Mouse (Mus musculus) limb, embryonic 13.5 days (tissue): ENCODE data around the gene Mdfi. TPM values are rescaled to one million over a fixed set of nuclear protein-coding genes. Genes with fewer than 3 reads are reported as not detected.

Experiments
- ATAC-seq: fragments of 200-750 bp; cut with Nextera tagmentation; 2 replicates; pipeline ENCODE4 v1.8.0; 2017; ENCODE audit warnings: low read depth, moderate number of reproducible peaks, moderate TSS enrichment; ENCODE audit not compliant: low FRiP score
- H3K27ac ChIP-seq: fragments of 300-500 bp; sonication (generic); 2 replicates; pipeline ENCODE4 v1.5.1; 2015; ENCODE audit warnings: inconsistent platforms, mild to moderate bottlenecking, moderate library complexity
- H3K27me3 ChIP-seq: fragments of 300-500 bp; sonication (generic); 2 replicates; pipeline ENCODE4 v1.6.1; 2015; ENCODE audit warnings: mild to moderate bottlenecking, inconsistent platforms
- H3K36me3 ChIP-seq: fragments of 300-500 bp; sonication (generic); 2 replicates; pipeline ENCODE4 v1.6.1; 2015; ENCODE audit warnings: inconsistent platforms, mild to moderate bottlenecking, moderate library complexity
- H3K4me1 ChIP-seq: fragments of 300-500 bp; sonication (generic); 2 replicates; pipeline ENCODE4 v1.6.1; 2015; ENCODE audit warnings: inconsistent platforms
- H3K4me2 ChIP-seq: fragments of 300-500 bp; sonication (generic); replicated peaks from 2 replicates; pipeline ENCODE4 v1.6.1; 2015; ENCODE audit warnings: inconsistent platforms, mild to moderate bottlenecking, moderate library complexity
- H3K4me3 ChIP-seq: fragments of 300-500 bp; sonication (generic); 2 replicates; pipeline ENCODE4 v1.5.1; 2015; ENCODE audit warnings: moderate library complexity, mild to moderate bottlenecking, inconsistent platforms
- H3K9ac ChIP-seq: fragments of 300-500 bp; sonication (generic); 2 replicates; pipeline ENCODE4 v1.6.1; 2015; ENCODE audit warnings: mild to moderate bottlenecking, inconsistent platforms
- H3K9me3 ChIP-seq: fragments of 300-500 bp; sonication (generic); 2 replicates; pipeline ENCODE4 v1.6.1; 2016; ENCODE audit warnings: inconsistent platforms
- WGBS: fragments of 180-500 bp; shearing (Covaris S2); methylation state at CpG from one replicate; pipeline ENCODE4 v1.1.7; 2015; 5-methylcytosine and 5-hydroxymethylcytosine counted together
- polyA plus RNA-seq: library from polyadenylated mRNA; unstranded; fragments of >200 nt; fragmentation: Nextera tagmentation; extraction: Ambion mirVana; gene quantifications from 2 replicates; pipeline ENCODE4 v1.2.1, GENCODE M21; 2015

Gene Mdfi
- polyA plus RNA-seq, 1 experiment from 2014 or later, result 33.9 TPM

DNA sequence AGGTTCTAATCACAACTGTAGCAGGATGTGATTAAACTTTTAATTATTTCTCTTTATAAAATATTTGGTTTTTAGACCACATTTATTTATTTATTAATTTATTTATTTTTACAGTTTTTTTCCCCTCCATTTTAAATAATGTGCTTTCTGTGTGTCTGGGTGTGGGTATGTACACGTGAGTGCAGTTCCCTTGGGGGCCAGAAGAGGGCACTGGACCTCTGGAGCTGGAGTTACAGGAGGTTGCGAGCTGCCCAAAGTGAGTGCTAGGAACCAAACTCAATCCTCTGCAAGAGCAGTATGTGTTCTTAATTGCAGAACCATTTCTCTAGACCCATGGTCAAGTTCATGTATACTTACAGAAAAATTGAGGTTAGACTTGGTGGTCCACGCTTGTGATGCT is 9.0 kb upstream of the Mdfi start:
- Histone ChIP-seq H3K9me3 (no peaks in the 10 kb centered on the region), H3K27ac (no peak overlapping the region), H3K9ac (no peak overlapping the region), H3K36me3 (no peaks in the 10 kb centered on the region), H3K4me2 (no peak overlapping the region), H3K4me3 (no peak overlapping the region), H3K4me1 (0 out of 2 replicates have a peak, but pooled peaks cover 5% of the 10 kb centered on the region), H3K27me3 (no peaks in the 10 kb centered on the region)
- no peak for ATAC-seq
- WGBS, result 92% methylated on average over 3 of the region's 3 CpGs

GRCm38 (mm10) chr17:47841931-47842623 is 7.6 kb upstream of the Mdfi start:
- 71% methylated on average over 19 of the region's 19 CpGs for WGBS
- H3K36me3 ChIP-seq, result no peaks in the 10 kb centered on the region
- ATAC-seq, result no peak
- no peak overlapping the region for H3K4me3 ChIP-seq
- no peak overlapping the region for H3K27ac ChIP-seq
- no peak overlapping the region for H3K9ac ChIP-seq
- no peaks in the 10 kb centered on the region for H3K9me3 ChIP-seq
- no peak overlapping the region for H3K4me2 ChIP-seq
- H3K27me3 ChIP-seq, result no peaks in the 10 kb centered on the region
- H3K4me1 ChIP-seq, result peaks cover 15% of the 10 kb centered on the region

GRCm38 (mm10) chr17:47841521-47841920 is 7.0 kb upstream of the Mdfi start:
- no peak overlapping the region for H3K4me3 ChIP-seq
- no peaks in the 10 kb centered on the region for H3K9me3 ChIP-seq
- H3K9ac ChIP-seq, result no peak overlapping the region
- no peaks in the 10 kb centered on the region for H3K27me3 ChIP-seq
- H3K4me2 ChIP-seq, result no peak overlapping the region
- H3K36me3 ChIP-seq, result no peaks in the 10 kb centered on the region
- ATAC-seq, result no peak
- H3K4me1 ChIP-seq, result peaks cover 15% of the 10 kb centered on the region
- WGBS, result 83% methylated on average over 8 of the region's 8 CpGs
- no peak overlapping the region for H3K27ac ChIP-seq

- Histone ChIP-seq H3K9ac (no peak overlapping the region), H3K4me2 (no peak overlapping the region), H3K27ac (no peak overlapping the region), H3K4me3 (no peak overlapping the region), H3K27me3 (peaks cover 22% of the 10 kb centered on the region), H3K36me3 (no peaks in the 10 kb centered on the region), H3K4me1 (peaks cover 31% of the 10 kb centered on the region), H3K9me3 (no peaks in the 10 kb centered on the region)
- ATAC-seq, result no peak
- WGBS, result 36% methylated on average over 6 of the region's 6 CpGs
These were observed 3.3 kb upstream of the Mdfi start for GRCm38 (mm10) chr17:47837808-47838207.

GRCm38 (mm10) chr17:47833628-47834481 is 636 bp downstream of the Mdfi start:
- peak overlapping the region; percentile 96 for H3K27ac ChIP-seq
- under 1% methylated on average over 45 of the region's 45 CpGs for WGBS
- peak overlapping the region; percentile 93 for H3K9ac ChIP-seq
- peaks cover 21% of the 10 kb centered on the region for H3K36me3 ChIP-seq
- H3K27me3 ChIP-seq, result peaks cover 22% of the 10 kb centered on the region
- peak overlapping the region; percentile 93 for H3K4me2 ChIP-seq
- peak overlapping the region; percentile 93 for H3K4me3 ChIP-seq
- no peak for ATAC-seq
- peaks cover 60% of the 10 kb centered on the region for H3K4me1 ChIP-seq
- no peaks in the 10 kb centered on the region for H3K9me3 ChIP-seq

DNA sequence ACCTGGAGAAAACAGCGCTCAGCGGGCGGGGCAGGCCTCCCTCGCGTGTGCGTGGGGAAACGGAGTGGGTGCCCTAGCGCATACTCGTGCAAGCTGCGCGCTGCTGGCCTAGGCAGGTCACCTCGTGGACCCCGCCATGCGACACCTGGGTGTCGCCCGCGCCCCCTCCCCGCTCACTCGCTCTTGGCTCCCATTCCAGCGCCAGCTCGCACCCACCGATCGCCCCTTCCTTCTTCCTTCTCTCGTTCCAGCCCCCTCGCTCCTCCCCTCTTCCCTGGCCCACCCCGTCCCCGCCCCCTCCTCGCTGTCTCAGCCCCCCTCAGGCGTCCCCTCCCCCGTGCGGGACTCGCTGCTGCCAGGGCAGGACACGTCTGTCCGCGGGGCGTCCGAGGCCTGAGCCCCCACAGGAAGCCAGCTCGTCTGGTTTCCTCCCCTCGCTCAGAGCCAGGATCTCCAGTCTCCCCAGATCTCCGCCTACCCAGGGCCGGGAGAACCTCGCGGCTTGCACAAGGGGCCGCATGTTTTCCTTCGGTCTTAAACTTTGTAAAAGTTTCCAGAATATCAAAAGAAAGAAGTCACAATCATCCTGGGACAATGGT is 1.4 kb downstream of the Mdfi start:
- WGBS, result under 1% methylated on average over 42 of the region's 45 CpGs
- H3K27ac ChIP-seq, result peak overlapping the region; percentile 96
- peak; percentile 74 for ATAC-seq
- peak overlapping the region; percentile 93 for H3K4me3 ChIP-seq
- H3K4me1 ChIP-seq, result peaks cover 66% of the 10 kb centered on the region
- H3K9ac ChIP-seq, result peak overlapping the region; percentile 93
- peaks cover 22% of the 10 kb centered on the region for H3K27me3 ChIP-seq
- peaks cover 28% of the 10 kb centered on the region for H3K36me3 ChIP-seq
- H3K4me2 ChIP-seq, result peak overlapping the region; percentile 93
- H3K9me3 ChIP-seq, result no peaks in the 10 kb centered on the region

- peak overlapping the region; percentile 93 for H3K9ac ChIP-seq
These were observed 1.9 kb downstream of the Mdfi start for GRCm38 (mm10) chr17:47832501-47833028.

DNA sequence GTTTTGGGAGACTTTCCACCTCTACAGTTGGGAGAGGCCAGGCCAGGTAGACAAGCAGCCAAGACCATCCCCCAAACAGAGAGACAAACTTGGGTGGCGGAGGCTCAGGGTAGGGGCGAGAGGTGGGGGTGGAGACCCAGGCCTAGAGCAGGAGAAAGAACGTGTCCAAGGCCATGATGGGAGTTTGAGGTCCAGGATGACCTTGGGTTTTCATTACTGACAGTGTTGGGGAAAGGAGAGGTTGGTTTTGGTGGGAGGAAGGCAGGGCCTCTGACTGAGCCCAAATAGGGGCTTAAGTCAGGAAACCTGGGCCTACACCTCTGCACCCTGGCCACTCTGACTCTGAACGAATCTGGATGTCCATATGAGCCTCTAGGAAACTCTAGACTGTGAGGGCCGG is 2.7 kb downstream of the Mdfi start:
- H3K27ac ChIP-seq, result peak overlapping the region; percentile 96
- WGBS, result 28% methylated on average over 5 of the region's 5 CpGs
- peak overlapping the region; percentile 93 for H3K4me3 ChIP-seq
- H3K4me2 ChIP-seq, result peak overlapping the region; percentile 93
- ATAC-seq, result no peak; the same call in 1 of the 2 replicates
- peaks cover 5% of the 10 kb centered on the region; the same call in 1 of the 2 replicates for H3K9me3 ChIP-seq
- H3K9ac ChIP-seq, result peak overlapping the region; percentile 93
- H3K4me1 ChIP-seq, result peaks cover 58% of the 10 kb centered on the region
- peaks cover 22% of the 10 kb centered on the region for H3K27me3 ChIP-seq
- peaks cover 42% of the 10 kb centered on the region for H3K36me3 ChIP-seq

More at GRCm38 (mm10) chr17:47832501-47833028, 1.9 kb downstream of the Mdfi start:
- H3K4me2 ChIP-seq, result peak overlapping the region; percentile 93
- peaks cover 22% of the 10 kb centered on the region for H3K27me3 ChIP-seq
- H3K27ac ChIP-seq, result peak overlapping the region; percentile 96
- H3K4me3 ChIP-seq, result peak overlapping the region; percentile 93
- WGBS, result under 1% methylated on average over 15 of the region's 17 CpGs
- H3K36me3 ChIP-seq, result peaks cover 34% of the 10 kb centered on the region
- peaks cover 61% of the 10 kb centered on the region for H3K4me1 ChIP-seq
- H3K9me3 ChIP-seq, result no peaks in the 10 kb centered on the region
- ATAC-seq, result peak; percentile 37

- Histone ChIP-seq H3K4me1 (peaks cover 58% of the 10 kb centered on the region), H3K9me3 (peaks cover 6% of the 10 kb centered on the region; the same call in 1 of the 2 replicates), H3K27ac (peak overlapping the region; percentile 96), H3K4me3 (peak overlapping the region; percentile 93), H3K27me3 (peaks cover 22% of the 10 kb centered on the region), H3K4me2 (peak overlapping the region; percentile 93), H3K36me3 (peaks cover 46% of the 10 kb centered on the region), H3K9ac (peak overlapping the region; percentile 93)
- 5% methylated on average over 9 of the region's 9 CpGs for WGBS
- ATAC-seq, result peak; percentile 42
These were observed 3.3 kb downstream of the Mdfi start for GRCm38 (mm10) chr17:47831161-47831560.

GRCm38 (mm10) chr17:47821339-47821738 is 13.2 kb downstream of the Mdfi start:
- no peaks in the 10 kb centered on the region for H3K9me3 ChIP-seq
- H3K4me1 ChIP-seq, result peaks cover 44% of the 10 kb centered on the region
- H3K4me3 ChIP-seq, result no peak overlapping the region
- peak overlapping the region; percentile 36; the same call in 1 of the 2 replicates for H3K9ac ChIP-seq
- no peak for ATAC-seq
- no peaks in the 10 kb centered on the region for H3K27me3 ChIP-seq
- H3K4me2 ChIP-seq, result no peak overlapping the region
- WGBS, result 50% methylated on average over 8 of the region's 8 CpGs
- peak overlapping the region; percentile 28; the same call in 1 of the 2 replicates for H3K27ac ChIP-seq
- peaks cover 93% of the 10 kb centered on the region for H3K36me3 ChIP-seq

- WGBS, result 83% methylated on average over 13 of the region's 13 CpGs
- Histone ChIP-seq H3K27ac (no peak overlapping the region), H3K4me2 (no peak overlapping the region), H3K9me3 (no peaks in the 10 kb centered on the region), H3K4me3 (no peak overlapping the region), H3K4me1 (peaks cover 60% of the 10 kb centered on the region), H3K36me3 (peaks cover 93% of the 10 kb centered on the region), H3K27me3 (no peaks in the 10 kb centered on the region), H3K9ac (no peak overlapping the region)
- no peak for ATAC-seq
These were observed 16.3 kb downstream of the Mdfi start for GRCm38 (mm10) chr17:47818038-47818725.
